Mouse (Mus musculus) right cerebral cortex, postnatal 10 days (tissue): ENCODE data around the gene Gm3488.
"Not testable (repeated sequence)": the region's sequence is repeated elsewhere in the genome, so short reads cannot be mapped to it uniquely, and the experiment has no call there.

ENCODE experiments used
- DNase-seq, 2 experiments: peaks; one replicate each; pipeline ENCODE4 v3.0.0; 2021; ENCODE audit warnings: low spot score in 2 of 2

Gm3488 gene

DNA sequence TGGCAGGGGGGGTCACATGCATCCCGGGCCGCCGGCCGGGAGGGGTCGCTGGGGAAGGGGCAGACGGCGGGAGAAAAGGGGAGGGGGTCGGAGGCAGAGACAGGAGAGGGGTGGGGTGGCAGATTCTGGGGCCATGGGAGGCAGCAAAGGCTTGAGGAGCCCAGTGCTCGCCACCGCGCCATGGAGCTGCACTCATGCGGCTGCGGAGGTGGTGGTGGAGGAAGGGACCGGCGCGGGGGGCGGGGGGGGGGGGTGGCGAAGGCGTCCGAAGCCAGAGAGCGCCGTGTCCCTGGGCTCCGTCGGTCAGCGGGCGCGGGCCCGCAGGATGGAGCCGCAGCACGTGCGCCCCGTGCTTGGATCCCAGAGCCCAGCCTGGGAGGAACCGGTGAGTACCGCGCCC, at the start of gene Gm3488:
Gene Gm3488, plus strand, starts transcription at position 301 of the 400 bp plus-strand sequence.
- not testable (repeated sequence) for DNase-seq

DNA sequence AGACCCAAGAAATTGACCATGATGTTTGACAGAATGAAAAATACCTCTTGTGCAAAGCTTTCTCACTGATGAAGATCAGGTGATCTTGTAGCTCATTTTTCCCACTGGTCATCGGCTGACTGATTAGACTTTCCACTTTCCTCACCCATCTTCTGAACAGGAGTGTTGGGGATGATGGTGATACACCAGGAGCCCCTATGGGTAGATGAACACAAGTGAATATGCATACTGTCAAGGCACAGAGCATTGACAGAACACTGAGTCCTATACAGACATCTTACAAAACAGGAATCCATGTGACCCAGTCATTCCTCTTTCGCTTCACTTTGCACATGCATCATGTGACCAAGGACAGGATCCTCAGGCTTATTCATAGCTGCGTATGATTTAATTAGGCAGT, 46.1 kb upstream of the Gm3488 start, which contains the start of gene Gm3194:
Gene Gm3194, minus strand, starts transcription at position 101 of the 400 bp plus-strand sequence.
- not testable (repeated sequence) for DNase-seq

DNA sequence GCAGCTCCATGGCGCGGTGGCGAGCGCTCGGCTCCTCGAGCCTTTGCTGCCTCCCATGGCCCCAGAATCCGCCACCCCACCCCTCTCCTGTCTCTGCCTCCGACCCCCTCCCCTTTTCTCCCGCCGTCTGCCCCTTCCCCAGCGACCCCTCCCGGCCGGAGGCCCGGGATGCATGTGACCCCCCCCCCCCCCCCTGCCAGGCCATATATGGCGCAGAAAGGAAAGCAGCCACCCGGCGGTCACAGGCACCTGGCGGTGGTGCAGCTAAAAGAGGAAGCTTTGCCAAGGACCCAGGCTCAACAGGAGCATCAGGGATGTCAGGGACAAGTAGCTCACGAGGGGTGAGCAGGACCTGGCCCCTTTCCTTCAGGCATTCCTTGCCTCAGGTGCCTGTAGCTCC, 41.0 kb upstream of the Gm3488 start:
- not testable (repeated sequence) for DNase-seq

DNA sequence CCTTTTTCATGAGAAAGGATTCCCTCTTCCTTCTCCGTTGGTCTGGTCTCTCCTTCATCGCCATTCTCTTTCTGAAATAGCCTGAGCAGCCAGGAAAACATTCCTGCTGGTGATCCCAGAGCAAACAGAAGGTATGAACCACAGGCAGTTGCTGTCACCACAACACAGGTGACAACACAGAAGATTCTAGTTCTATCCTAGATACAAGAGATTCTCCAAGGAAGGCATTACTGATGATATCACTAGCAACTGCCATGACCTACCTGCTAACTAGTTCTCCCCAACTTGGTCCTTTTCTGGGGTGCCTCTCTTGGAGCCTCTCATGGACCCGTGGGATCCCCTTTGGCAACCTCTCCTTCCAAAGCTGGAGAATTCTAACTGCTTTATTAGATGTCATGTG, 23.7 kb upstream of the Gm3488 start, which contains the start of gene Gm8246:
Gene Gm8246, minus strand, starts transcription at position 101 of the 400 bp plus-strand sequence.
- DNase-seq = not testable (repeated sequence)

DNA sequence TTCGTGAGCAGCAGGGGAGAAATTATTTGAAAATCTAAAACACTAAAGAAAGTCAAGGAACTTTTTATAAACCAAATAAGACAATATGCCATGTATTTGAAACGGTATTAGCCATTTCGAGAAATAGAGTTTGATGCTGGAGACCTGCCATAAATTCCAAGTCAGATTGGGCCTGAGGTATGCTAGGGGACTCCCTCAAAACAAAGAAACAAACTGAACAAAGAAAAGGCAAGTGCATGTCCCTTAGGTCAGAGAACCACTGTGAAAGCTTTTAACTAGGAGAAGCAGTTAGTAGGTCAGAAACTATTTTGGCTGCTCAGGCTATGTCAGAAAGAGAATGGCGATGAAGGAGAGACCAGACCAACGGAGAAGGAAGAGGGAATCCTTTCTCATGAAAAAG, 17.6 kb upstream of the Gm3488 start, which contains the start of gene Gm3187:
Gene Gm3187, plus strand, starts transcription at position 301 of the 400 bp plus-strand sequence.
- not testable (repeated sequence) for DNase-seq

DNA sequence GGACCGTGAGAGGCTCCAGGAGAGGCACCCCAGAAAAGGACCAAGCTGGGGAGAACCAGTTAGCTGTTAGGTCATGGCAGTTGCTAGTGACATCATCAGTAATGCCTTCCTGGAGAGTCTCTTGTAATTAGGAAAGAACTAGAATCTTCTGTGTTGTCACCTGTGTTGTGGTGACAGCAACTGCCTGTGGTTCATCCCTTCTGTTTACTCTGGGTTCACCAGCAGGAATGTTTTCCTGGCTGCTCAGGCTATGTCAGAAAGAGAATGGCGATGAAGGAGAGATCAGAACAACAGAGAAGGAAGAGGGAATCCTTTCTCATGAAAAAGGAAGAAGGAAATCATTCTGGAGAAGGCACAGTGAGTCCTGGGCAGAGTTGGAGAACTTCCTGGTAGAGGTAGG, 36.7 kb downstream of the Gm3488 start, which contains the start of gene Gm3532:
Gene Gm3532, plus strand, starts transcription at position 301 of the 400 bp plus-strand sequence.
- not testable (repeated sequence) for DNase-seq
